Mouse (Mus musculus): ENCODE measurements around the gene Plxna4. TPM values are rescaled to one million over a fixed set of nuclear protein-coding genes. Genes with fewer than 3 reads are reported as not detected.

Plxna4 gene
- polyA plus RNA-seq, 1 experiment from 2014 or later, result 0.91 TPM

GRCm38 (mm10) chr6:32602130-32602529 lies 14.1 kb upstream of the Plxna4 start:
- ATAC-seq, result no peak
- no peak for TF ChIP-seq CTCF (IDR thresholded peaks at IDR 0.05; ENCODE audit: low read depth)

DNA sequence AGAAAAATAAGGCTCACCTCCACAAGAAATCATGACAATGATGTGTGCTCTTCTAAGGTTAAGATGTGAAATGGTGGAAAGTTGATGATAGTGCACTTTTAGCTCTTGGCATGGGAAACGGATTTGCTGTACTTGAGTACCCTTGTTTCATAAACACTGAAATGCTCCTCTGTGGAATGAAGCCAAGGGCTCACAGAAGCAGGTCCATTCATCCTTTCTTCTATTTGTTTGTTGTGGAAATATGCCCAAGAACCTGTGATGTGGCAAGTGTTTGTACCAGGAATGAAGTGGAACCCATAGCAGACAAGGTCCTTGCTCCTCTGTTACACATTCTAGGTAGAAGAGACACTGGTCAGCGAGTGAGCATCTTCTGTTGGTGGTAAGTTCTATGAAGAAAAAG lies 13.3 kb upstream of the Plxna4 start:
- Histone ChIP-seq H3K9me3 (ENCODE audit: control insufficient read depth) (no peaks in the 10 kb centered on the region), H3K4me1 (replicated peaks; ENCODE audit: control insufficient read depth, insufficient read depth, low read length) (no peaks in the 10 kb centered on the region), H3K4me3 (ENCODE audit: low read depth, low read length) (no peak overlapping the region), H3K9ac (ENCODE audit: low read depth, low read length) (no peak overlapping the region), H3K27me3 (replicated peaks; ENCODE audit: control insufficient read depth, insufficient read depth, low read length) (no peaks in the 10 kb centered on the region), H3K27ac (ENCODE audit: low read depth, low read length) (no peak overlapping the region), H3K4me2 (replicated peaks; ENCODE audit: low read depth) (no peak overlapping the region), H3K36me3 (ENCODE audit: control insufficient read depth, insufficient read depth) (no peaks in the 10 kb centered on the region)
- WGBS, result 61% methylated on average over 2 of the region's 2 CpGs
- no peak for TF ChIP-seq CTCF (IDR thresholded peaks at IDR 0.05; ENCODE audit: low read depth)
- ATAC-seq, result no peak

More at GRCm38 (mm10) chr6:32602130-32602529, 14.1 kb upstream of the Plxna4 start:
- no peak overlapping the region for H3K27ac ChIP-seq (ENCODE audit: low read depth, low read length)
- H3K9ac ChIP-seq (ENCODE audit: low read depth, low read length), result no peak overlapping the region
- no peak overlapping the region for H3K4me2 ChIP-seq (replicated peaks; ENCODE audit: low read depth)
- 86% methylated on average over 2 of the region's 2 CpGs for WGBS
- H3K9me3 ChIP-seq (ENCODE audit: control insufficient read depth), result no peaks in the 10 kb centered on the region
- H3K4me1 ChIP-seq (replicated peaks; ENCODE audit: control insufficient read depth, insufficient read depth, low read length), result no peaks in the 10 kb centered on the region
- H3K27me3 ChIP-seq (replicated peaks; ENCODE audit: control insufficient read depth, insufficient read depth, low read length), result no peaks in the 10 kb centered on the region
- no peak overlapping the region for H3K4me3 ChIP-seq (ENCODE audit: low read depth, low read length)
- no peaks in the 10 kb centered on the region for H3K36me3 ChIP-seq (ENCODE audit: control insufficient read depth, insufficient read depth)

DNA sequence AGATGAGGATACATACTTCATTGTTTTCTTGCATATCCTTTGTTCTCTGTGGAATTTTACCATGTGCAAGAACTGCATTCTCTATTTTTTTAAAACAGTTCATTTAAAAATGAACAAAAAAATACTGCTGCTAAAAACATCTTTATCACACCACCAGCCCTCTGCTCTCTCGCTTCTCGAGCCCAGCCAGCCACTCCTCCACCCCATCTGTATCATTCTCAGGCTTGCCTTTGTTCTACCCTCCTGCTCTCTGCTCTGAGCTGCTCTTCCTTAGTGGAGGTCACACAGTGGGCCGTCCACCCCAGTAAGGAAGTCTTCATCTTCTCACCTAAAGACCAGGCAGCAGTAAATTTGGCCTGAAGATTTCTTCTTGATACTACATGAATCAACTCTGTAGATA lies 7.6 kb upstream of the Plxna4 start:
- no peak for ATAC-seq
- Histone ChIP-seq H3K9me3 (ENCODE audit: control insufficient read depth) (no peaks in the 10 kb centered on the region), H3K4me1 (replicated peaks; ENCODE audit: control insufficient read depth, insufficient read depth, low read length) (no peaks in the 10 kb centered on the region), H3K4me2 (replicated peaks; ENCODE audit: low read depth) (no peak overlapping the region), H3K36me3 (ENCODE audit: control insufficient read depth, insufficient read depth) (no peaks in the 10 kb centered on the region), H3K27me3 (replicated peaks; ENCODE audit: control insufficient read depth, insufficient read depth, low read length) (peaks cover 6% of the 10 kb centered on the region; the same call in 1 of the 2 replicates), H3K9ac (ENCODE audit: low read depth, low read length) (no peak overlapping the region), H3K4me3 (ENCODE audit: low read depth, low read length) (no peak overlapping the region), H3K27ac (ENCODE audit: low read depth, low read length) (no peak overlapping the region)
- 47% methylated on average over 3 of the region's 3 CpGs for WGBS
- TF ChIP-seq CTCF (IDR thresholded peaks at IDR 0.05; ENCODE audit: low read depth), result no peak

GRCm38 (mm10) chr6:32590979-32591758 lies 3.2 kb upstream of the Plxna4 start:
- no peaks in the 10 kb centered on the region for H3K36me3 ChIP-seq (ENCODE audit: control insufficient read depth, insufficient read depth)
- no peak overlapping the region for H3K4me2 ChIP-seq (replicated peaks; ENCODE audit: low read depth)
- peak; percentile 84 for TF ChIP-seq CTCF (IDR thresholded peaks at IDR 0.05; ENCODE audit: low read depth)
- WGBS, result 32% methylated on average over 13 of the region's 13 CpGs
- no peaks in the 10 kb centered on the region for H3K9me3 ChIP-seq (ENCODE audit: control insufficient read depth)
- H3K27ac ChIP-seq (ENCODE audit: low read depth, low read length), result no peak overlapping the region
- H3K27me3 ChIP-seq (replicated peaks; ENCODE audit: control insufficient read depth, insufficient read depth, low read length), result peaks cover 48% of the 10 kb centered on the region
- ATAC-seq, result no peak
- no peaks in the 10 kb centered on the region for H3K4me1 ChIP-seq (replicated peaks; ENCODE audit: control insufficient read depth, insufficient read depth, low read length)
- H3K4me3 ChIP-seq (ENCODE audit: low read depth, low read length), result no peak overlapping the region
- H3K9ac ChIP-seq (ENCODE audit: low read depth, low read length), result no peak overlapping the region

- no peaks in the 10 kb centered on the region for H3K36me3 ChIP-seq (ENCODE audit: control insufficient read depth, insufficient read depth)
- WGBS, result 57% methylated on average over 4 of the region's 4 CpGs
- no peaks in the 10 kb centered on the region for H3K9me3 ChIP-seq (ENCODE audit: control insufficient read depth)
- H3K4me1 ChIP-seq (replicated peaks; ENCODE audit: control insufficient read depth, insufficient read depth, low read length), result no peaks in the 10 kb centered on the region
- no peak overlapping the region for H3K9ac ChIP-seq (ENCODE audit: low read depth, low read length)
- no peak for ATAC-seq
- peaks cover 58% of the 10 kb centered on the region for H3K27me3 ChIP-seq (replicated peaks; ENCODE audit: control insufficient read depth, insufficient read depth, low read length)
- no peak overlapping the region for H3K4me2 ChIP-seq (replicated peaks; ENCODE audit: low read depth)
- no peak overlapping the region for H3K27ac ChIP-seq (ENCODE audit: low read depth, low read length)
- H3K4me3 ChIP-seq (ENCODE audit: low read depth, low read length), result no peak overlapping the region
- no peak for TF ChIP-seq CTCF (IDR thresholded peaks at IDR 0.05; ENCODE audit: low read depth)
These were observed 1.6 kb upstream of the Plxna4 start for GRCm38 (mm10) chr6:32589632-32590031.

DNA sequence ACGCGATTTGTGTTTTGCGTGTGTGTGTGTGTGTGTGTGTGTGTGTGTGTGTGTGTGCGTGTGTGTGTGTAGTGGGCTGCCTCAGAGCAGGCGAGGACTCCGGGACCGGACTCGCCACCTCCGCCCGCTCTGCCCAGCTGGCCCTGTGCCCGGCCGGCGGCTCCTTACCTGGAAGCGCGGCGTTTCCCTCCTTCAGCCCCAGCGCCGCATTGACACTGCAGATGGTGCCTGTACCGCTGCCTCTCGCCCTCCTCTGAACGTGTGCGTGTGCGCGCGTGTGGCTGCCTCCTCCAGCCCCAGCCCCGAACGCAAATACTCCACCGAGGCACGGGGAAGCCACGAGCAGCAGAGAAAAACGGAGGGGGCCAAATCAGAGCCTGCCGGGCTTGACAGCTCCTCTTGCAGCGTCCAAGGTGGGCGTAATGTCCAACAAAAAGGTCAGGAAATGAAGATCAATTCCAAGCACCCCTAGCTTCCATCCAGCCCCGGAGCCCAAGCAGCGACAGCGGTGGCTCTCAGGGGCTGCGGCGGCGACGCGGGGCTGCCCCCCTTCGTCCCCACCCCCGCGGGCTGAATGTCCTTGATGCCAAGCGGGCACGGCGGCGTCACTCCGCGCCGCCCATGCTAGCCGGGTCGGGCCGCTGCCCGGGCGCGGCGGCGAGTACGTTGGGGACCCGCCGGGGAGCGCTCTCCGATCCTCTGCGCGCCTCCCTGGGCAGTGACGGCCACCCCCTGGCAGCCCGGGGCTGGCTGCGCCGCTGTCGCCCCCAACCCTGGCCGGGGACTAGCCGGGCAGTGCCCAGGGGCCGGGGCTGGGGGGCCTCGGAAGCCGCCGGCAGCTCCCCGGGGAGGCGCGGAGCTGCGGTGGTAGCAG lies 619 bp downstream of the Plxna4 start:
- H3K9ac ChIP-seq (ENCODE audit: low read depth, low read length), result peak overlapping the region; percentile 54
- no peaks in the 10 kb centered on the region for H3K9me3 ChIP-seq (ENCODE audit: control insufficient read depth)
- no peak for ATAC-seq
- peaks cover 75% of the 10 kb centered on the region for H3K27me3 ChIP-seq (replicated peaks; ENCODE audit: control insufficient read depth, insufficient read depth, low read length)
- H3K4me2 ChIP-seq (replicated peaks; ENCODE audit: low read depth), result peak overlapping the region; percentile 99
- no peaks in the 10 kb centered on the region for H3K4me1 ChIP-seq (replicated peaks; ENCODE audit: control insufficient read depth, insufficient read depth, low read length)
- no peak overlapping the region for H3K27ac ChIP-seq (ENCODE audit: low read depth, low read length)
- H3K4me3 ChIP-seq (ENCODE audit: low read depth, low read length), result peak overlapping the region; percentile 60
- TF ChIP-seq CTCF (IDR thresholded peaks at IDR 0.05; ENCODE audit: low read depth), result no peak
- under 1% methylated on average over 74 of the region's 82 CpGs for WGBS
- no peaks in the 10 kb centered on the region for H3K36me3 ChIP-seq (ENCODE audit: control insufficient read depth, insufficient read depth)
